Comparison of ENCODE assay signal across 8 mouse cellular contexts in genomic region chr2:36104956-36105741, GRCm38 (mm10). TPM values are rescaled to one million over a fixed set of nuclear protein-coding genes. Genes with fewer than 3 reads are reported as not detected.
A peak's percentile ranks its signal among the peaks of the same experiment; 100 is the strongest.
DNase-seq lines count a peak whose midpoint lies in the region; ATAC-seq and TF ChIP-seq lines count a peak whose summit lies in the region.

Gene Lhx6 (minus strand): TSS chr2:36105408.

- in situ Hi-C loops in Patski (cut with MboI; ENCODE audit: low pct_unique_long_range_greater_than_20kb): no loop called here

- no peak for TF ChIP-seq CTCF in Patski (IDR thresholded peaks at IDR 0.05)

- peak within 1 kb of the TSS; percentile 61 for H3K4me2 ChIP-seq in midbrain, embryonic 15.5 days

- POLR2A ChIA-PET in Patski (lab: Charles Lee): interaction anchor here (1.3 kb wide), 1 partner anchor 24 kb away, joined by 4 read pairs; no protein-coding TSS in a partner anchor

- CTCF ChIA-PET in Patski (lab: Charles Lee): no interaction called here

- DNase-seq in heart, adult 11 months: peak; percentile 96
- no peak for DNase-seq in heart, adult 8-10 months (ENCODE audit: low spot score)
- no peak for DNase-seq in Patski (ENCODE audit: low read depth, low spot score)
- DNase-seq in layer of hippocampus, postnatal 25 days (ENCODE audit: extremely low spot score in 1 of 2, low spot score in 1 of 2): no peak
- no peak for DNase-seq in urinary bladder, postnatal 36 days (ENCODE audit: low spot score in 2 of 2)

- H3K27ac ChIP-seq in midbrain, embryonic 15.5 days: no peak within 1 kb of the TSS

- H3K9me3 ChIP-seq in midbrain, embryonic 15.5 days: no peaks in the 10 kb centered on the region

- H3K36me3 ChIP-seq in midbrain, embryonic 15.5 days (replicated peaks): no peaks in the 10 kb centered on the region

- peaks cover 19% of the 10 kb centered on the region for H3K27me3 ChIP-seq in Patski
- H3K27me3 ChIP-seq in midbrain, embryonic 15.5 days (replicated peaks): peaks cover 78% of the 10 kb centered on the region

- under 1% methylated on average over 55 of the region's 58 CpGs for WGBS in midbrain, embryonic 15.5 days

- H3K4me1 ChIP-seq in midbrain, embryonic 15.5 days: peaks cover 31% of the 10 kb centered on the region

- peak; percentile 33 for ATAC-seq in Patski
- peak; percentile 41 for ATAC-seq in granulocyte monocyte progenitor cell, adult 5-6 weeks (replicated peaks; ENCODE audit: poor library complexity, severe bottlenecking)
- ATAC-seq in midbrain, embryonic 15.5 days (replicated peaks): peak; percentile 28; the same call in 1 of the 2 replicates
- no peak for ATAC-seq in activated CD4-positive, CD25-positive, alpha-beta regulatory T cell, adult 4 months

- peak within 1 kb of the TSS; percentile 35 for H3K4me3 ChIP-seq in midbrain, embryonic 15.5 days

- H3K9ac ChIP-seq in midbrain, embryonic 15.5 days: no peak within 1 kb of the TSS

RNA-seq across cellular contexts. Expression of gene Lhx6, which starts in this region (rescaled TPM):
- total RNA-seq in heart, adult 8-10 months (2022): 1 to 10 TPM; 2.5 to 6.0 (median 3.3) TPM
- polyA plus RNA-seq in Patski (2021): 10.7 TPM
- not detected in 2 replicates for total RNA-seq in granulocyte monocyte progenitor cell, adult 5-6 weeks (2014; fragmentation: Nextera tagmentation)
- not detected in 2 replicates for total RNA-seq in granulocyte monocyte progenitor cell, adult 5-6 weeks (2017)
- total RNA-seq in layer of hippocampus, postnatal 25 days (2021): 10 to 100 TPM; 15.7 to 16.8 TPM
- polyA plus RNA-seq in midbrain, embryonic 15.5 days (2015; fragmentation: Nextera tagmentation; extraction: Ambion mirVana): 4.5 and 5.2 TPM in 2 replicates
- not detected for polyA plus RNA-seq in activated CD4-positive, CD25-positive, alpha-beta regulatory T cell, adult 4 months (2017; shearing (Covaris generic))

Comparison
In these comparisons a context has a peak if more than half of its experiments do, and no peak if none do; other contexts are left out.
1. Peak in ATAC-seq in granulocyte monocyte progenitor cell, adult 5-6 weeks; RNA of the gene not detected or under 1 TPM.